In the genomic region with DNA sequence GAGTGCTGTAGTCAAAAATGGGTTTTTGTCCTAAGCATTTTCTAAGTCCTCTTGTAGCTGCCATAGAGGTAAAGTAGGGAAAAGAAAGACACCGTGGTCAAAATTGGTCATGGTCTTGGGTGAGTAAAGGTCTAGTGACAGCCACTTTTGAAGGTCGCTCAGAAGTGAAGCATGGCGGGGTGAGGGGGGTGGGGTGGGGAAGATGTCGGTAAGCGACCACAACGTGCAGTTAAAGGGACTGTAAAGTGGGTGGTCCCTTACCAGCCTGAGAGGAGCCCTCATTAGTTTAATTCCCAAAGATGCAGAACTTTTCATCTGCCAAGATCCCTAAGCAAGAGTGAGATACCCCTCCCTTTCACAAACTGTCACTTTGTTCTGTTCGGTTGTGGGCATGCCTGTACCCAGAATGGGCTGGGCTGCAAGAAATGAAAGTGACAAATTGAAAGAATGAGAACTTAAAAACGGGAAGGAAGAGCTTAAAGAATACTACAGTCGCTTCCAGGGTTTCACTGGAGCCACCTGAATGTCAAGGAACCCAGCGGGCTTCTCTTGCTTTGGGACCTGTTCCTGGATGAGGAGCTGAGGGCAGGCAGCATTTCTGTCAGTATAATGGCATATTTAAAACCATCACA, we compare ENCODE assay signal across 8 mouse cellular contexts. TPM values are rescaled to one million over a fixed set of nuclear protein-coding genes. Genes with fewer than 3 reads are reported as not detected.
DNase-seq lines count a peak whose midpoint lies in the region; ATAC-seq and TF ChIP-seq lines count a peak whose summit lies in the region.

No protein-coding gene starts in this region.

- peak overlapping the region; percentile 96 for H3K4me2 ChIP-seq in forebrain, embryonic 15.5 days (replicated peaks)
- peak overlapping the region; percentile 90 for H3K4me2 ChIP-seq in liver, embryonic 16.5 days (ENCODE audit: low read depth, low read length)

- ATAC-seq in forebrain, embryonic 15.5 days (replicated peaks), result no peak
- no peak for ATAC-seq in liver, embryonic 16.5 days (ENCODE audit: low read depth)
- ATAC-seq in inflammation-experienced regulatory T-cells, adult 6 months, result no peak

- no peaks in the 10 kb centered on the region for H3K27me3 ChIP-seq in cerebellum, adult 2 months (ENCODE audit: control insufficient read depth, insufficient read depth, low read length)
- no peaks in the 10 kb centered on the region for H3K27me3 ChIP-seq in forebrain, embryonic 15.5 days
- no peaks in the 10 kb centered on the region for H3K27me3 ChIP-seq in liver, embryonic 16.5 days (ENCODE audit: control insufficient read depth, insufficient read depth, low read depth, low read length)

- no peaks in the 10 kb centered on the region for H3K4me1 ChIP-seq in cerebellum, adult 2 months (ENCODE audit: control insufficient read depth, insufficient read depth, low read length)
- peaks cover 34% of the 10 kb centered on the region for H3K4me1 ChIP-seq in forebrain, embryonic 15.5 days
- peaks cover 15% of the 10 kb centered on the region for H3K4me1 ChIP-seq in liver, embryonic 16.5 days (ENCODE audit: control insufficient read depth, low read depth, low read length)

- H3K9ac ChIP-seq in forebrain, embryonic 15.5 days (replicated peaks), result peak overlapping the region; percentile 74; the same call in 1 of the 2 replicates
- peak overlapping the region; percentile 71 for H3K9ac ChIP-seq in liver, embryonic 16.5 days (ENCODE audit: low read depth, low read length)

- no peaks in the 10 kb centered on the region for H3K9me3 ChIP-seq in forebrain, embryonic 15.5 days
- H3K9me3 ChIP-seq in liver, embryonic 16.5 days (replicated peaks; ENCODE audit: control insufficient read depth, low read length), result no peaks in the 10 kb centered on the region

- H3K27ac ChIP-seq in cerebellum, adult 2 months (ENCODE audit: insufficient read depth, low read length), result no peak overlapping the region
- H3K27ac ChIP-seq in forebrain, embryonic 15.5 days (replicated peaks), result no peak overlapping the region
- no peak overlapping the region for H3K27ac ChIP-seq in liver, embryonic 16.5 days (ENCODE audit: low read length)

- no peaks in the 10 kb centered on the region for H3K36me3 ChIP-seq in forebrain, embryonic 15.5 days
- no peaks in the 10 kb centered on the region for H3K36me3 ChIP-seq in liver, embryonic 16.5 days (ENCODE audit: control insufficient read depth, insufficient read depth)

- peak overlapping the region; percentile 95 for H3K4me3 ChIP-seq in cerebellum, adult 2 months (replicated peaks; ENCODE audit: insufficient read depth, low read depth, low read length)
- peak overlapping the region; percentile 86 for H3K4me3 ChIP-seq in forebrain, embryonic 15.5 days
- H3K4me3 ChIP-seq in liver, embryonic 16.5 days (ENCODE audit: low read depth, low read length), result peak overlapping the region; percentile 78

- 15% methylated on average over 10 of the region's 10 CpGs for WGBS in cerebellum, adult 2 months
- 8% methylated on average over 10 of the region's 10 CpGs for WGBS in forebrain, embryonic 15.5 days
- WGBS in liver, embryonic 16.5 days (ENCODE audit: insufficient replicate concordance), result 4% methylated on average over 10 of the region's 10 CpGs

- no peak for DNase-seq in cerebellum, adult 2 months
- no peak for DNase-seq in cerebellum, postnatal 25 days
- DNase-seq in A20 (ENCODE audit: low read depth, low spot score), result peak; percentile 49
- no peak for DNase-seq in cerebellum, adult 11-12 months
- no peak for DNase-seq in layer of hippocampus, postnatal 14 days (ENCODE audit: low spot score in 2 of 2)

- no peak for TF ChIP-seq CTCF in cerebellum, adult 2 months (IDR thresholded peaks at IDR 0.05; ENCODE audit: borderline replicate concordance, insufficient read depth, low read depth, low read length)

- TF ChIP-seq POLR2A in cerebellum, adult 2 months (IDR thresholded peaks at IDR 0.05; ENCODE audit: borderline replicate concordance, insufficient read depth, low read length), result no peak

RNA-seq across cellular contexts. Expression of gene Itpr1, which starts 1.5 kb away (rescaled TPM):
- 529 and 611 TPM in 2 replicates for polyA plus RNA-seq in cerebellum, adult 2 months (2012; rRNA removed)
- polyA plus RNA-seq in forebrain, embryonic 15.5 days (2015; fragmentation: Nextera tagmentation; extraction: Ambion mirVana), result 11.0 and 12.6 TPM in 2 replicates
- 2.2 and 2.9 TPM in 2 replicates for polyA plus RNA-seq in liver, embryonic 16.5 days (2015; fragmentation: Nextera tagmentation; extraction: Ambion mirVana)
- 10 to 100 TPM; 15.3 to 18.8 (median 17.0) TPM for polyA plus RNA-seq in inflammation-experienced regulatory T-cells, adult 6 months (2017; shearing (Covaris generic))
- 100 to 1,000 TPM; 132 to 141 TPM for total RNA-seq in layer of hippocampus, postnatal 14 days (2021)

RNA-seq across cellular contexts. Expression of gene Sumf1, which starts 29.0 kb away (rescaled TPM):
- 20.2 and 23.0 TPM in 2 replicates for polyA plus RNA-seq in cerebellum, adult 2 months (2012; rRNA removed)
- 12.3 and 13.0 TPM in 2 replicates for polyA plus RNA-seq in forebrain, embryonic 15.5 days (2015; fragmentation: Nextera tagmentation; extraction: Ambion mirVana)
- polyA plus RNA-seq in liver, embryonic 16.5 days (2015; fragmentation: Nextera tagmentation; extraction: Ambion mirVana), result 6.8 and 7.7 TPM in 2 replicates
- 1 to 10 TPM; 5.5 to 8.2 (median 5.8) TPM for polyA plus RNA-seq in inflammation-experienced regulatory T-cells, adult 6 months (2017; shearing (Covaris generic))
- total RNA-seq in layer of hippocampus, postnatal 14 days (2021), result 10 to 100 TPM; 16.6 to 19.8 TPM

Comparison
In these comparisons a context has a peak if more than half of its experiments do, and no peak if none do; other contexts are left out.
1. RNA of gene Itpr1, which starts 1.5 kb away (polyA plus RNA-seq): 529 to 611 TPM in cerebellum, adult 2 months; 15.3 to 18.8 TPM in inflammation-experienced regulatory T-cells, adult 6 months, 11.0 to 12.6 TPM in forebrain, embryonic 15.5 days and 2.2 to 2.9 TPM in liver, embryonic 16.5 days; every median in the first group is over 10 times any median in the second.
2. Peak in every context shown above with its lines, with median percentiles within 50 percentile points of each other: H3K4me3 ChIP-seq.